Mouse (Mus musculus) forebrain, embryonic 11.5 days (tissue): ENCODE data around the gene Gm9945. TPM values are rescaled to one million over a fixed set of nuclear protein-coding genes. Genes with fewer than 3 reads are reported as not detected.

ENCODE experiments used
- ATAC-seq: fragments of 200-750 bp; cut with Nextera tagmentation; replicated peaks from 2 replicates; pipeline ENCODE4 v1.8.0; 2017; ENCODE audit warnings: moderate TSS enrichment; ENCODE audit not compliant: low FRiP score
- DNase-seq: peaks from one replicate; pipeline ENCODE4 v3.0.0-alpha.2; 2017; ENCODE audit warnings: low spot score
- H3K27ac ChIP-seq: fragments of 300-500 bp; sonication (generic); 2 replicates; pipeline ENCODE4 v1.5.1; 2014; ENCODE audit warnings: low read depth, low read length
- H3K27me3 ChIP-seq: fragments of 300-500 bp; sonication (generic); 2 replicates; pipeline ENCODE4 v1.6.1; 2014; ENCODE audit warnings: mild to moderate bottlenecking, low read length, mixed read lengths; ENCODE audit not compliant: control insufficient read depth, insufficient read depth
- H3K36me3 ChIP-seq: fragments of 300-500 bp; sonication (generic); 2 replicates; pipeline ENCODE4 v1.6.1; 2014; ENCODE audit warnings: mild to moderate bottlenecking, low read length, moderate library complexity, mixed read lengths; ENCODE audit not compliant: control insufficient read depth, insufficient read depth
- H3K4me1 ChIP-seq: fragments of 300-500 bp; sonication (generic); replicated peaks from 2 replicates; pipeline ENCODE4 v1.6.1; 2014; ENCODE audit warnings: low read length, mixed read lengths; ENCODE audit not compliant: control insufficient read depth, insufficient read depth
- H3K4me2 ChIP-seq: fragments of 300-500 bp; sonication (generic); 2 replicates; pipeline ENCODE4 v1.6.1; 2014; ENCODE audit warnings: low read depth, mild to moderate bottlenecking, low read length, moderate library complexity, mixed read lengths; ENCODE audit not compliant: severe bottlenecking
- H3K4me3 ChIP-seq: fragments of 300-500 bp; sonication (generic); 2 replicates; pipeline ENCODE4 v1.5.1; 2014; ENCODE audit warnings: low read depth, low read length
- H3K9ac ChIP-seq: fragments of 300-500 bp; sonication (generic); 2 replicates; pipeline ENCODE4 v1.6.1; 2014; ENCODE audit warnings: low read length
- H3K9me3 ChIP-seq: fragments of 300-500 bp; sonication (generic); 2 replicates; pipeline ENCODE4 v1.6.1; 2016; ENCODE audit warnings: low read length, mixed read lengths; ENCODE audit not compliant: control insufficient read depth
- WGBS: fragments of 180-500 bp; shearing (Covaris S2); extraction: QIAGEN DNeasy Blood & Tissue Kit; methylation state at CpG from one replicate; pipeline ENCODE4 v1.1.7; 2014; 5-methylcytosine and 5-hydroxymethylcytosine counted together
- polyA plus RNA-seq: library from polyadenylated mRNA; unstranded; fragments of >200 nt; fragmentation: Nextera tagmentation; extraction: Ambion mirVana; gene quantifications from 2 replicates; pipeline ENCODE4 v1.2.1, GENCODE M21; 2014

The Gm9945 gene
- polyA plus RNA-seq, 1 experiment from 2014 or later = not detected

DNA sequence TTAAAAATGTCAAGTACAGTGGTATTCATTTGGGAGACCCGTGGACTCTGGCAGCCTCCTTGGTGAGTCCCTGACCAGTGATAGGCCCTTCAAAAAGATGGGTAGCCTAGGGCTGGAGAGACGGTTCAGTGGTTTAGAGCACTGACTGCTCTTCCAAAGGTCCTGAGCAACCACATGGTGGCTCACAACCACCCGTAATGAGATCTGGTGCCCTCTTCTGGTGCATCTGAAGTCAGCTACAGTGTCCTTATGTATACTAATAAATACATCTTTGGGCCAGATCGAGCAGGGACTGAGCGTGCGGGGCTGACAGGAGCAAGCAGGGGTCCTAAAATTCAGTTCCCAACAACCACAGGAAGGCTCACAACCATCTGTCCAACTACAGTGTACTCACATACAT, 36.1 kb upstream of the Gm9945 start:
- WGBS = 41% methylated on average over 6 of the region's 6 CpGs
- Histone ChIP-seq H3K4me3 (no peak overlapping the region), H3K4me1 (no peaks in the 10 kb centered on the region), H3K4me2 (no peak overlapping the region), H3K9ac (no peak overlapping the region), H3K9me3 (no peaks in the 10 kb centered on the region), H3K27me3 (no peaks in the 10 kb centered on the region), H3K36me3 (no peaks in the 10 kb centered on the region), H3K27ac (no peak overlapping the region)
- ATAC-seq = no peak
- no peak for DNase-seq

DNA sequence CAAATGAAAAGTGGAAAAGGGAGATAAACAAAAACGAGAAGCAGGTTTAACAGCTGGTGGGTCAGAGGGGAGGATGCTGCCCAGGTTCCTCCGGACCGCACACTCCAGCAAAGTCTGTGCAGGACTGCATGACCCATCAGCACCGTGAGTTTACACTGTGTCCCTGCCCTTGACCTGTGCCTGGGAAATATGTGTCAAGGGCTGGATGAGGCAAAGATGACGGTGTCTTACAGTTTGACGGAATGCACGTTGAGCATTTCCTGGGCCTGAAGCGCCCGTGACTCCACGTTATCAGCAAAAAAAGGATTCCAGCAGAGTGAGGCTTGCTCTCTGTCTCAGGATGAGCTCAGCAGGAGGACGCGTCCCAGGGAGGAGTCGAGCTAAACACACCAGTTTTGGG, 34.4 kb upstream of the Gm9945 start:
- H3K36me3 ChIP-seq = no peaks in the 10 kb centered on the region
- no peaks in the 10 kb centered on the region for H3K4me1 ChIP-seq
- H3K27me3 ChIP-seq = no peaks in the 10 kb centered on the region
- H3K9me3 ChIP-seq = no peaks in the 10 kb centered on the region
- DNase-seq (no peak), ATAC-seq (no peak)
- H3K27ac ChIP-seq = no peak overlapping the region
- no peak overlapping the region for H3K4me3 ChIP-seq
- no peak overlapping the region for H3K4me2 ChIP-seq
- 62% methylated on average over 13 of the region's 13 CpGs for WGBS
- H3K9ac ChIP-seq = no peak overlapping the region

DNA sequence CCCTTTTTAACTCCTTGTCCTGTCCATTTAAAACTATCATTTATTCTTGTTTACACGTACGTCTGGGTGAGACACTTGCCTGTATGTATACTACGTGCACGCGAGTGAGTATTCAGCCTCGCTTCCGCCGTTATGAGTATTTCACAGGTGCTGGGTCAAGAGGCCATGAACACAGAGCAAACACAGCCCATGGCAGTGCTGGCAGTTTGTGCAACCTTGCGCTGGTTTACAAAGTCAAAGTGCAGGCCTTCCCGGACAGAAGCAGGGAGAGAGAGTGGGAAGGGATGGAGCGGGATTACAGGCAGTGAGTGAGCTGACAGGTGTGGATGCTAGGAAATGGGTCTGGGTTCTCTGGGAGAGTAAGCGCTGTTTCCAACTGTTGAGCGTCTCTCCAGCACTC, 33.8 kb upstream of the Gm9945 start:
- Histone ChIP-seq H3K4me1 (no peaks in the 10 kb centered on the region), H3K4me3 (no peak overlapping the region), H3K36me3 (no peaks in the 10 kb centered on the region), H3K4me2 (no peak overlapping the region), H3K27ac (no peak overlapping the region), H3K9ac (no peak overlapping the region), H3K9me3 (no peaks in the 10 kb centered on the region), H3K27me3 (no peaks in the 10 kb centered on the region)
- 87% methylated on average over 13 of the region's 13 CpGs for WGBS
- ATAC-seq (no peak), DNase-seq (no peak)

GRCm38 (mm10) chr11:53447996-53448395, 32.0 kb upstream of the Gm9945 start:
- Histone ChIP-seq H3K9ac (no peak overlapping the region), H3K4me3 (no peak overlapping the region), H3K4me2 (no peak overlapping the region), H3K27me3 (no peaks in the 10 kb centered on the region), H3K36me3 (no peaks in the 10 kb centered on the region), H3K9me3 (no peaks in the 10 kb centered on the region), H3K27ac (no peak overlapping the region), H3K4me1 (no peaks in the 10 kb centered on the region)
- no peak for ATAC-seq
- 89% methylated on average over 8 of the region's 8 CpGs for WGBS
- no peak for DNase-seq

- WGBS = 88% methylated on average over 1 of the region's 1 CpGs
- Histone ChIP-seq H3K27me3 (no peaks in the 10 kb centered on the region), H3K4me1 (no peaks in the 10 kb centered on the region), H3K4me2 (no peak overlapping the region), H3K9ac (no peak overlapping the region), H3K27ac (no peak overlapping the region), H3K9me3 (no peaks in the 10 kb centered on the region), H3K36me3 (no peaks in the 10 kb centered on the region), H3K4me3 (no peak overlapping the region)
- DNase-seq (no peak), ATAC-seq (no peak)
These were observed 31.4 kb upstream of the Gm9945 start for GRCm38 (mm10) chr11:53448529-53448928.

DNA sequence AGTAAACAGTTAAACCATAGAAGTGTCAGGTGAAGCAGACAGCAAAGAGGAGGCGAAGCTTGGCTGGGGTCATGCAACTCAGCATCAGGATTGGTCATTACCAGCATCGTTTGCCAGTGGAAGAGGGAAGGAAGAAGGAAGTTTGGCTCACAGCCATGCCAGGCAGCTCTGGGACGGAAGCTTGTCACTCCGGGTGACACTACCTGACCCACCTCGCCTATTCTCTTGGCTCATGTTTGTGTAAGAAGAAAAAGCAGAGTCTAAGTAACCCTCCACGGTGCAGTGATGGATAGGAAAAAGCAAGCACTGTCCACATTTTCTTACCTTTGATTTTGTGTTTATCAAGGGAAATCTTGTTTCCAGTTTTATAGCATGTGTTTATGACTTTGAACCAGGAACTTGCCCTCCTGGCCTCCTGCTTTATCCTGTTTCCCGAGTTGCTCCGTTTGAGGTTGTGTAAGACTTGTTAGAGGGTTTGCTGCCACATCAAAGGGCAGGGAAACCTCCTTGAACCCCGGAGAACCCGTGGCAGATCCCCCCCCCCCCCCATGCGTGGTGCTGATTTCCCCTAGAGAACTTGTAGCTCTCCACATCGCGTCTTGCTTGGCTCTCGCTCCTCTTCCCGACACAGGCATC, 29.8 kb upstream of the Gm9945 start:
- no peak overlapping the region for H3K4me2 ChIP-seq
- no peak overlapping the region for H3K4me3 ChIP-seq
- no peaks in the 10 kb centered on the region for H3K36me3 ChIP-seq
- no peaks in the 10 kb centered on the region for H3K27me3 ChIP-seq
- no peak for ATAC-seq
- H3K9me3 ChIP-seq = no peaks in the 10 kb centered on the region
- H3K4me1 ChIP-seq = no peaks in the 10 kb centered on the region
- no peak overlapping the region for H3K9ac ChIP-seq
- DNase-seq = no peak
- H3K27ac ChIP-seq = no peak overlapping the region
- 75% methylated on average over 15 of the region's 15 CpGs for WGBS

GRCm38 (mm10) chr11:53451361-53451760, 28.6 kb upstream of the Gm9945 start:
- H3K9ac ChIP-seq = no peak overlapping the region
- H3K27me3 ChIP-seq = 0 out of 2 replicates have a peak, but pooled peaks cover under 1% of the 10 kb centered on the region
- no peak for DNase-seq
- H3K9me3 ChIP-seq = no peaks in the 10 kb centered on the region
- no peaks in the 10 kb centered on the region for H3K36me3 ChIP-seq
- H3K4me1 ChIP-seq = no peaks in the 10 kb centered on the region
- no peak overlapping the region for H3K27ac ChIP-seq
- H3K4me3 ChIP-seq = no peak overlapping the region
- no peak for ATAC-seq
- no peak overlapping the region for H3K4me2 ChIP-seq
- WGBS = 66% methylated on average over 2 of the region's 2 CpGs

- no peak overlapping the region for H3K27ac ChIP-seq
- no peak overlapping the region for H3K4me2 ChIP-seq
- no peak for ATAC-seq
- H3K36me3 ChIP-seq = no peaks in the 10 kb centered on the region
- no peak for DNase-seq
- peaks cover 9% of the 10 kb centered on the region; the same call in 1 of the 2 replicates for H3K27me3 ChIP-seq
- no peak overlapping the region for H3K4me3 ChIP-seq
- 92% methylated on average over 9 of the region's 9 CpGs for WGBS
- H3K9me3 ChIP-seq = no peaks in the 10 kb centered on the region
- H3K4me1 ChIP-seq = peaks cover 1% of the 10 kb centered on the region; the same call in 1 of the 2 replicates
- H3K9ac ChIP-seq = no peak overlapping the region
These were observed 27.6 kb upstream of the Gm9945 start for GRCm38 (mm10) chr11:53452396-53452795.

DNA sequence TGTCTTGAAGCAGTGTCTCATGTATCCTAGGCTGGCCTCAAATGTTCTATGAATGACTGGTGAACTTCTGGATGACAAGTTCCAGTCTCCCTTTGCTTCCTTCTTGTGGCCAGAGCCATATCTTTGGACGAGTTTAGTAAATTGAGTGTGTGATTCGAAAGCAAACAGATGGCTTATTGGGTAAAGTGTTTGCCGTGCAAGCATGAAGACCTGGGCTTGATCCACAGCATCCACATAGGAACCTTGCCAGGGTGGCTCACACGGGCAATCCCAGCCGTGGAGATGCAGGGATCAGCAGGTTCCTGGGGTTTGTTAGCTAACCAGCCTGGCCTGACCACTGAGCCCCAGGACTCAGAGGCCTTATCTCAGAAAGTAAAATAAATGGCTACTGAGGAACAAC, 26.9 kb upstream of the Gm9945 start:
- ATAC-seq (no peak), DNase-seq (no peak)
- no peaks in the 10 kb centered on the region for H3K9me3 ChIP-seq
- H3K27ac ChIP-seq = no peak overlapping the region
- no peaks in the 10 kb centered on the region for H3K36me3 ChIP-seq
- H3K9ac ChIP-seq = no peak overlapping the region
- 90% methylated on average over 5 of the region's 5 CpGs for WGBS
- H3K4me1 ChIP-seq = peaks cover 3% of the 10 kb centered on the region; the same call in 1 of the 2 replicates
- H3K27me3 ChIP-seq = peaks cover 15% of the 10 kb centered on the region; the same call in 1 of the 2 replicates
- H3K4me2 ChIP-seq = no peak overlapping the region
- H3K4me3 ChIP-seq = no peak overlapping the region
